Comparison of ENCODE assay signal across 9 mouse cellular contexts in the genomic region with DNA sequence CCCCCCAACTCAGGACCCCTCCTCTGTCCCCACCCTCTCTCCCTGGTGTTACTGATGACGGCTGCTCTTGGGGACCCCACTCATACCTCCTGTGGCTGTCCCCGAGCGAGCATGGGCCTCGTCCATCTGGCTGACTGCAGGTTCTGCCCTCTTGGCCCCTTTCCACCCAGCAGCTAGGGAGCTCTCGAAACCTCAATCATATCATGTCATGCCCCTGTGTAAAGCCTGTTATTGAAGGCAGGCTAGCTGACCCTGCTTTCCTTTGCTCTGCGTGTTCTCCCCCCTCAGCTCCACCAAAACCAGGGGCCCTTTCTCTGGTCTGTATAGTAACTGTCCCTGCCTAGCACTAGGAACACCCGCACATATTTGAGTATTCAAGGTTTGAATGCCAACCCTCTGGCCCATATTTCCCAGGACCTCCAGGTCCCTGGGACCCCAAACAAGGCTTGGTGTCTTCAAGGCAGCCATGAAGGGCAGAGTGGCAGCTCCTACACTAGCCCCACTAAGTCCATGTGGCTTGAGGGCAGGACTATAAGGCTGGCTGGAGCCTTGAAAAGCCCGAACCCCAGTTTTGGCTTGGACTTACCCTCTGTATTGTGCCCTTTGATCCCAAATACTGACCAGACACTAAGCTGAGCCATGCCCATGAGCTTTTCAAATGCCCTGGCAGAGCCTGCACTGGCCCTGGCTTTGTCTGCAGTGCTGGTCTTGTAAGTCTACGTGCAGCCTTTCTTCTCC. TPM values are rescaled to one million over a fixed set of nuclear protein-coding genes. Genes with fewer than 3 reads are reported as not detected.
DNase-seq lines count a peak whose midpoint lies in the region; ATAC-seq lines count a peak whose summit lies in the region.
"Had no signal": no experiment of that assay in that cellular context is flagged by ENCODE, and none has a peak within 500 bp of the region (broad histone marks: within the 10 kb centered on the region; RNA-seq: fewer than 3 reads in every experiment).

No protein-coding gene starts in this region.

- 25% methylated on average over 9 of the region's 9 CpGs for WGBS in heart, embryonic 12.5 days
- 34% methylated on average over 9 of the region's 9 CpGs for WGBS in lung, embryonic 15.5 days
- 13% methylated on average over 9 of the region's 9 CpGs for WGBS in hindbrain, embryonic 13.5 days
- 14% methylated on average over 9 of the region's 9 CpGs for WGBS in neural tube, embryonic 12.5 days

- H3K4me3 ChIP-seq in heart, embryonic 12.5 days = no peak overlapping the region
- H3K4me3 ChIP-seq in lung, embryonic 15.5 days = no peak overlapping the region
- no peak overlapping the region for H3K4me3 ChIP-seq in hindbrain, embryonic 13.5 days
- H3K4me3 ChIP-seq in neural tube, embryonic 12.5 days = no peak overlapping the region

- H3K27me3 ChIP-seq in heart, embryonic 12.5 days (replicated peaks) = no peaks in the 10 kb centered on the region
- H3K27me3 ChIP-seq in lung, embryonic 15.5 days = no peaks in the 10 kb centered on the region
- H3K27me3 ChIP-seq in hindbrain, embryonic 13.5 days = peaks cover 20% of the 10 kb centered on the region
- H3K27me3 ChIP-seq in neural tube, embryonic 12.5 days (replicated peaks) = no peaks in the 10 kb centered on the region; the same call in none of the 2 replicates

- ATAC-seq in heart, embryonic 12.5 days (ENCODE audit: insufficient number of reproducible peaks, low FRiP score) = peak; percentile 23
- ATAC-seq in lung, embryonic 15.5 days (ENCODE audit: borderline replicate concordance, extremely low read depth, low FRiP score, low TSS enrichment) = no peak
- ATAC-seq in hindbrain, embryonic 13.5 days (ENCODE audit: low FRiP score) = peak; percentile 31; the same call in 1 of the 2 replicates
- ATAC-seq in neural tube, embryonic 12.5 days (ENCODE audit: low FRiP score, low read depth) = peak; percentile 27; the same call in 1 of the 2 replicates

- no peak overlapping the region for H3K9ac ChIP-seq in heart, embryonic 12.5 days
- H3K9ac ChIP-seq in lung, embryonic 15.5 days = no peak overlapping the region
- H3K9ac ChIP-seq in hindbrain, embryonic 13.5 days = no peak overlapping the region
- H3K9ac ChIP-seq in neural tube, embryonic 12.5 days = no peak overlapping the region

- H3K4me1 ChIP-seq in heart, embryonic 12.5 days (replicated peaks) = peaks cover 48% of the 10 kb centered on the region
- H3K4me1 ChIP-seq in lung, embryonic 15.5 days = peaks cover 72% of the 10 kb centered on the region
- H3K4me1 ChIP-seq in hindbrain, embryonic 13.5 days (replicated peaks) = peaks cover 51% of the 10 kb centered on the region
- peaks cover 37% of the 10 kb centered on the region for H3K4me1 ChIP-seq in neural tube, embryonic 12.5 days

- H3K9me3 ChIP-seq in heart, embryonic 12.5 days (replicated peaks) = no peaks in the 10 kb centered on the region
- no peaks in the 10 kb centered on the region for H3K9me3 ChIP-seq in lung, embryonic 15.5 days
- H3K9me3 ChIP-seq in hindbrain, embryonic 13.5 days = no peaks in the 10 kb centered on the region
- H3K9me3 ChIP-seq in neural tube, embryonic 12.5 days = no peaks in the 10 kb centered on the region

- DNase-seq in heart, adult 8-10 months (ENCODE audit: low spot score) = no peak
- no peak for DNase-seq in lung, postnatal 14 days
- no peak for DNase-seq in thymus, postnatal 4 days
- DNase-seq in testis, postnatal 10 days (ENCODE audit: low spot score) = no peak
- DNase-seq: thymus, postnatal 25 days had no signal

- H3K27ac ChIP-seq in heart, embryonic 12.5 days (ENCODE audit: poor library complexity, severe bottlenecking) = 0 out of 2 replicates have a peak overlapping the region, but pooled peaks have one; percentile 28
- H3K27ac ChIP-seq in lung, embryonic 15.5 days = peak overlapping the region; percentile 74
- peak overlapping the region; percentile 60 for H3K27ac ChIP-seq in hindbrain, embryonic 13.5 days
- H3K27ac ChIP-seq in neural tube, embryonic 12.5 days = peak overlapping the region; percentile 37; the same call in 1 of the 2 replicates

- H3K36me3 ChIP-seq in heart, embryonic 12.5 days = no peaks in the 10 kb centered on the region
- H3K36me3 ChIP-seq in lung, embryonic 15.5 days = no peaks in the 10 kb centered on the region
- no peaks in the 10 kb centered on the region for H3K36me3 ChIP-seq in hindbrain, embryonic 13.5 days
- no peaks in the 10 kb centered on the region for H3K36me3 ChIP-seq in neural tube, embryonic 12.5 days

- H3K4me2 ChIP-seq in heart, embryonic 12.5 days = peak overlapping the region; percentile 44
- peak overlapping the region; percentile 19; the same call in 1 of the 2 replicates for H3K4me2 ChIP-seq in lung, embryonic 15.5 days
- no peak overlapping the region for H3K4me2 ChIP-seq in hindbrain, embryonic 13.5 days
- peak overlapping the region; percentile 38 for H3K4me2 ChIP-seq in neural tube, embryonic 12.5 days (replicated peaks)

RNA-seq across cellular contexts. Expression of a gene that starts 15.7 kb away (rescaled TPM):
- 6.3 and 7.9 TPM in 2 replicates for polyA plus RNA-seq in heart, embryonic 12.5 days (2016; fragmentation: Nextera tagmentation; extraction: Ambion mirVana)
- total RNA-seq in heart, adult 8-10 months (2022) = 10 to 100 TPM in 2 of 4 experiments, 1 to 10 TPM in 2; 5.7 to 10.7 (median 9.3) TPM
- 59.1 and 64.7 TPM in 2 replicates for polyA plus RNA-seq in lung, embryonic 15.5 days (2015; fragmentation: Nextera tagmentation; extraction: Ambion mirVana)
- polyA plus RNA-seq in hindbrain, embryonic 13.5 days (2015; fragmentation: Nextera tagmentation; extraction: Ambion mirVana) = 41.1 and 45.7 TPM in 2 replicates
- polyA plus RNA-seq in neural tube, embryonic 12.5 days (2016; fragmentation: Nextera tagmentation; extraction: Ambion mirVana) = 58.5 and 62.5 TPM in 2 replicates

RNA-seq across cellular contexts. Expression of a gene that starts 47.6 kb away (rescaled TPM):
- polyA plus RNA-seq in heart, embryonic 12.5 days (2016; fragmentation: Nextera tagmentation; extraction: Ambion mirVana) = 34.3 and 34.9 TPM in 2 replicates
- total RNA-seq in heart, adult 8-10 months (2022) = 10 to 100 TPM; 20.4 to 22.2 (median 21.9) TPM
- 37.3 and 39.7 TPM in 2 replicates for polyA plus RNA-seq in lung, embryonic 15.5 days (2015; fragmentation: Nextera tagmentation; extraction: Ambion mirVana)
- 28.2 and 28.7 TPM in 2 replicates for polyA plus RNA-seq in hindbrain, embryonic 13.5 days (2015; fragmentation: Nextera tagmentation; extraction: Ambion mirVana)
- polyA plus RNA-seq in neural tube, embryonic 12.5 days (2016; fragmentation: Nextera tagmentation; extraction: Ambion mirVana) = 30.3 and 31.5 TPM in 2 replicates

RNA-seq across cellular contexts. Expression of a gene that starts 47.9 kb away (rescaled TPM):
- 152 and 163 TPM in 2 replicates for polyA plus RNA-seq in heart, embryonic 12.5 days (2016; fragmentation: Nextera tagmentation; extraction: Ambion mirVana)
- total RNA-seq in heart, adult 8-10 months (2022) = 1 to 10 TPM; 1.6 to 3.1 (median 2.1) TPM
- polyA plus RNA-seq in lung, embryonic 15.5 days (2015; fragmentation: Nextera tagmentation; extraction: Ambion mirVana) = 217 and 227 TPM in 2 replicates
- polyA plus RNA-seq in hindbrain, embryonic 13.5 days (2015; fragmentation: Nextera tagmentation; extraction: Ambion mirVana) = 48.8 and 57.0 TPM in 2 replicates
- polyA plus RNA-seq in neural tube, embryonic 12.5 days (2016; fragmentation: Nextera tagmentation; extraction: Ambion mirVana) = 150 and 160 TPM in 2 replicates

RNA-seq across cellular contexts. Expression of a gene that starts 53.4 kb away (rescaled TPM):
- 135 and 140 TPM in 2 replicates for polyA plus RNA-seq in heart, embryonic 12.5 days (2016; fragmentation: Nextera tagmentation; extraction: Ambion mirVana)
- 10 to 100 TPM in 2 of 4 experiments, 1 to 10 TPM in 2; 8.8 to 12.0 (median 10.6) TPM for total RNA-seq in heart, adult 8-10 months (2022)
- 274 and 284 TPM in 2 replicates for polyA plus RNA-seq in lung, embryonic 15.5 days (2015; fragmentation: Nextera tagmentation; extraction: Ambion mirVana)
- 126 and 130 TPM in 2 replicates for polyA plus RNA-seq in hindbrain, embryonic 13.5 days (2015; fragmentation: Nextera tagmentation; extraction: Ambion mirVana)
- polyA plus RNA-seq in neural tube, embryonic 12.5 days (2016; fragmentation: Nextera tagmentation; extraction: Ambion mirVana) = 183 and 184 TPM in 2 replicates
